Mouse (Mus musculus): ENCODE measurements around the gene Rilpl1.

GRCm38 (mm10) chr5:124503742-124504141 is 27.4 kb downstream of the Rilpl1 start:
- TF ChIP-seq ZNF384 (IDR thresholded peaks at IDR 0.05; ENCODE audit: low read depth, low read length) (no peak), MAFK (IDR thresholded peaks at IDR 0.05; ENCODE audit: insufficient read depth, low read depth, low read length) (no peak), CHD2 (IDR thresholded peaks at IDR 0.05; ENCODE audit: low read depth, low read length) (no peak), HCFC1 (IDR thresholded peaks at IDR 0.05; ENCODE audit: borderline replicate concordance, insufficient read depth, low read length) (no peak)
